Mouse (Mus musculus): ENCODE data around the gene Zfp451. TPM values are rescaled to one million over a fixed set of nuclear protein-coding genes. Genes with fewer than 3 reads are reported as not detected.

Gene Zfp451
- polyA plus RNA-seq, 1 experiment from 2014 or later, result 43.4 TPM

- Histone ChIP-seq H3K27me3 (replicated peaks; ENCODE audit: control insufficient read depth, insufficient read depth, low read length) (no peaks in the 10 kb centered on the region), H3K4me3 (ENCODE audit: low read depth, low read length) (no peak overlapping the region), H3K4me2 (ENCODE audit: low read length) (no peak overlapping the region), H3K4me1 (ENCODE audit: control insufficient read depth, insufficient read depth, low read length) (no peaks in the 10 kb centered on the region), H3K9ac (ENCODE audit: low read length) (no peak overlapping the region), H3K27ac (ENCODE audit: low read depth, low read length) (no peak overlapping the region), H3K9me3 (replicated peaks; ENCODE audit: control insufficient read depth, low read length) (no peaks in the 10 kb centered on the region), H3K36me3 (ENCODE audit: control insufficient read depth, insufficient read depth, low read length) (peaks cover 74% of the 10 kb centered on the region)
- no peak for DNase-seq (ENCODE audit: low spot score)
- 90% methylated on average over 11 of the region's 11 CpGs for WGBS
- peak; percentile 25; the same call in 1 of the 2 replicates for ATAC-seq
These were observed 75.6 kb downstream of the Zfp451 start for GRCm38 (mm10) chr1:33738681-33739278.

- H3K9ac ChIP-seq (ENCODE audit: low read length), result no peak overlapping the region
- H3K4me1 ChIP-seq (ENCODE audit: control insufficient read depth, insufficient read depth, low read length), result no peaks in the 10 kb centered on the region
- H3K9me3 ChIP-seq (replicated peaks; ENCODE audit: control insufficient read depth, low read length), result no peaks in the 10 kb centered on the region
- no peak overlapping the region for H3K27ac ChIP-seq (ENCODE audit: low read depth, low read length)
- no peak for DNase-seq (ENCODE audit: low spot score)
- no peaks in the 10 kb centered on the region for H3K27me3 ChIP-seq (replicated peaks; ENCODE audit: control insufficient read depth, insufficient read depth, low read length)
- H3K4me2 ChIP-seq (ENCODE audit: low read length), result no peak overlapping the region
- ATAC-seq, result no peak
- H3K4me3 ChIP-seq (ENCODE audit: low read depth, low read length), result no peak overlapping the region
- WGBS, result 92% methylated on average over 11 of the region's 11 CpGs
- H3K36me3 ChIP-seq (ENCODE audit: control insufficient read depth, insufficient read depth, low read length), result peaks cover 79% of the 10 kb centered on the region
These were observed 76.1 kb downstream of the Zfp451 start for GRCm38 (mm10) chr1:33738281-33738680.

GRCm38 (mm10) chr1:33734001-33734685 is 80.3 kb downstream of the Zfp451 start:
- no peak overlapping the region for H3K4me2 ChIP-seq (ENCODE audit: low read length)
- WGBS, result 78% methylated on average over 5 of the region's 5 CpGs

GRCm38 (mm10) chr1:33733044-33733443 is 81.4 kb downstream of the Zfp451 start:
- no peak overlapping the region for H3K27ac ChIP-seq (ENCODE audit: low read depth, low read length)
- no peak overlapping the region for H3K4me2 ChIP-seq (ENCODE audit: low read length)
- no peak overlapping the region for H3K9ac ChIP-seq (ENCODE audit: low read length)
- DNase-seq (ENCODE audit: low spot score) (no peak), ATAC-seq (no peak)
- no peaks in the 10 kb centered on the region for H3K27me3 ChIP-seq (replicated peaks; ENCODE audit: control insufficient read depth, insufficient read depth, low read length)
- H3K4me1 ChIP-seq (ENCODE audit: control insufficient read depth, insufficient read depth, low read length), result no peaks in the 10 kb centered on the region
- peaks cover 79% of the 10 kb centered on the region for H3K36me3 ChIP-seq (ENCODE audit: control insufficient read depth, insufficient read depth, low read length)
- no peaks in the 10 kb centered on the region for H3K9me3 ChIP-seq (replicated peaks; ENCODE audit: control insufficient read depth, low read length)
- H3K4me3 ChIP-seq (ENCODE audit: low read depth, low read length), result no peak overlapping the region
- whole genome bisulfite sequencing, result 93% methylated on average over 9 of the region's 9 CpGs

More at GRCm38 (mm10) chr1:33734001-33734685, 80.3 kb downstream of the Zfp451 start:
- no peaks in the 10 kb centered on the region for H3K9me3 ChIP-seq (replicated peaks; ENCODE audit: control insufficient read depth, low read length)
- no peaks in the 10 kb centered on the region for H3K4me1 ChIP-seq (ENCODE audit: control insufficient read depth, insufficient read depth, low read length)
- H3K9ac ChIP-seq (ENCODE audit: low read length), result no peak overlapping the region
- H3K4me3 ChIP-seq (ENCODE audit: low read depth, low read length), result no peak overlapping the region
- H3K27me3 ChIP-seq (replicated peaks; ENCODE audit: control insufficient read depth, insufficient read depth, low read length), result no peaks in the 10 kb centered on the region
- ATAC-seq, result no peak
- DNase-seq (ENCODE audit: low spot score), result no peak
- H3K27ac ChIP-seq (ENCODE audit: low read depth, low read length), result no peak overlapping the region
- peaks cover 81% of the 10 kb centered on the region for H3K36me3 ChIP-seq (ENCODE audit: control insufficient read depth, insufficient read depth, low read length)

GRCm38 (mm10) chr1:33725086-33725485 is 89.3 kb downstream of the Zfp451 start:
- Histone ChIP-seq H3K36me3 (ENCODE audit: control insufficient read depth, insufficient read depth, low read length) (peaks cover 55% of the 10 kb centered on the region), H3K27me3 (replicated peaks; ENCODE audit: control insufficient read depth, insufficient read depth, low read length) (no peaks in the 10 kb centered on the region), H3K4me3 (ENCODE audit: low read depth, low read length) (no peak overlapping the region), H3K27ac (ENCODE audit: low read depth, low read length) (no peak overlapping the region), H3K4me1 (ENCODE audit: control insufficient read depth, insufficient read depth, low read length) (peaks cover 14% of the 10 kb centered on the region), H3K9ac (ENCODE audit: low read length) (no peak overlapping the region), H3K4me2 (ENCODE audit: low read length) (no peak overlapping the region), H3K9me3 (replicated peaks; ENCODE audit: control insufficient read depth, low read length) (no peaks in the 10 kb centered on the region)
- DNase-seq (ENCODE audit: low spot score) (no peak), ATAC-seq (no peak)
- 96% methylated on average over 5 of the region's 5 CpGs for WGBS

GRCm38 (mm10) chr1:33724516-33724915 is 89.9 kb downstream of the Zfp451 start:
- WGBS, result 91% methylated on average over 6 of the region's 6 CpGs
- H3K36me3 ChIP-seq (ENCODE audit: control insufficient read depth, insufficient read depth, low read length), result peaks cover 51% of the 10 kb centered on the region
- no peaks in the 10 kb centered on the region for H3K27me3 ChIP-seq (replicated peaks; ENCODE audit: control insufficient read depth, insufficient read depth, low read length)
- no peak overlapping the region for H3K4me2 ChIP-seq (ENCODE audit: low read length)
- H3K9ac ChIP-seq (ENCODE audit: low read length), result no peak overlapping the region
- no peak overlapping the region for H3K4me3 ChIP-seq (ENCODE audit: low read depth, low read length)
- no peak for DNase-seq (ENCODE audit: low spot score)
- peaks cover 14% of the 10 kb centered on the region for H3K4me1 ChIP-seq (ENCODE audit: control insufficient read depth, insufficient read depth, low read length)
- no peak overlapping the region for H3K27ac ChIP-seq (ENCODE audit: low read depth, low read length)
- no peaks in the 10 kb centered on the region for H3K9me3 ChIP-seq (replicated peaks; ENCODE audit: control insufficient read depth, low read length)
- no peak for ATAC-seq

GRCm38 (mm10) chr1:33721020-33721419 is 93.4 kb downstream of the Zfp451 start:
- Histone ChIP-seq H3K9ac (ENCODE audit: low read length) (peak overlapping the region; percentile 54), H3K9me3 (replicated peaks; ENCODE audit: control insufficient read depth, low read length) (no peaks in the 10 kb centered on the region), H3K36me3 (ENCODE audit: control insufficient read depth, insufficient read depth, low read length) (peaks cover 26% of the 10 kb centered on the region), H3K4me1 (ENCODE audit: control insufficient read depth, insufficient read depth, low read length) (peaks cover 16% of the 10 kb centered on the region), H3K4me3 (ENCODE audit: low read depth, low read length) (peak overlapping the region; percentile 77), H3K27ac (ENCODE audit: low read depth, low read length) (no peak overlapping the region), H3K4me2 (ENCODE audit: low read length) (peak overlapping the region; percentile 51), H3K27me3 (replicated peaks; ENCODE audit: control insufficient read depth, insufficient read depth, low read length) (no peaks in the 10 kb centered on the region)
- ATAC-seq (no peak), DNase-seq (ENCODE audit: low spot score) (no peak)
- WGBS, result 63% methylated on average over 7 of the region's 7 CpGs

GRCm38 (mm10) chr1:33720231-33720630 is 94.2 kb downstream of the Zfp451 start:
- peaks cover 16% of the 10 kb centered on the region for H3K4me1 ChIP-seq (ENCODE audit: control insufficient read depth, insufficient read depth, low read length)
- peak overlapping the region; percentile 51 for H3K4me2 ChIP-seq (ENCODE audit: low read length)
- H3K36me3 ChIP-seq (ENCODE audit: control insufficient read depth, insufficient read depth, low read length), result peaks cover 18% of the 10 kb centered on the region
- peak overlapping the region; percentile 90 for H3K9ac ChIP-seq (ENCODE audit: low read length)
- under 1% methylated on average over 41 of the region's 41 CpGs for WGBS
- ATAC-seq, result peak; percentile 74
- H3K27me3 ChIP-seq (replicated peaks; ENCODE audit: control insufficient read depth, insufficient read depth, low read length), result no peaks in the 10 kb centered on the region
- H3K27ac ChIP-seq (ENCODE audit: low read depth, low read length), result peak overlapping the region; percentile 92
- H3K9me3 ChIP-seq (replicated peaks; ENCODE audit: control insufficient read depth, low read length), result no peaks in the 10 kb centered on the region
- DNase-seq (ENCODE audit: low spot score), result peak; percentile 66
- peak overlapping the region; percentile 77 for H3K4me3 ChIP-seq (ENCODE audit: low read depth, low read length)

GRCm38 (mm10) chr1:33719733-33720225 is 94.6 kb downstream of the Zfp451 start, which contains the start of gene Rab23:
Gene Rab23 (plus strand): TSS chr1:33719887.
- ATAC-seq, result peak; percentile 97
- H3K4me1 ChIP-seq (ENCODE audit: control insufficient read depth, insufficient read depth, low read length), result peaks cover 16% of the 10 kb centered on the region
- peaks cover 14% of the 10 kb centered on the region for H3K36me3 ChIP-seq (ENCODE audit: control insufficient read depth, insufficient read depth, low read length)
- DNase-seq (ENCODE audit: low spot score), result peak; percentile 92
- H3K4me3 ChIP-seq (ENCODE audit: low read depth, low read length), result peak within 1 kb of the TSS; percentile 77
- peak within 1 kb of the TSS; percentile 92 for H3K27ac ChIP-seq (ENCODE audit: low read depth, low read length)
- under 1% methylated on average over 54 of the region's 54 CpGs for WGBS
- H3K27me3 ChIP-seq (replicated peaks; ENCODE audit: control insufficient read depth, insufficient read depth, low read length), result no peaks in the 10 kb centered on the region
- no peaks in the 10 kb centered on the region for H3K9me3 ChIP-seq (replicated peaks; ENCODE audit: control insufficient read depth, low read length)
- peak within 1 kb of the TSS; percentile 90 for H3K9ac ChIP-seq (ENCODE audit: low read length)
- peak within 1 kb of the TSS; percentile 51 for H3K4me2 ChIP-seq (ENCODE audit: low read length)
